Mouse (Mus musculus) lung, embryonic 15.5 days (tissue): ENCODE measurements at regions not wholly inside any gene's neighbourhood (a gene's known extent, or its start where the extent isn't known, plus 50 kb on each side); places are given as distances from the start of the nearest gene placed in this dataset.

Experiments
- ATAC-seq: fragments of 200-750 bp; cut with Nextera tagmentation; 2 replicates; pipeline ENCODE4 v1.8.0; 2017; ENCODE audit warnings: moderate number of reproducible peaks, borderline replicate concordance; ENCODE audit not compliant: low FRiP score, low TSS enrichment; ENCODE audit errors: extremely low read depth
- H3K27ac ChIP-seq: fragments of 300-500 bp; sonication (generic); 2 replicates; pipeline ENCODE4 v1.5.1; 2015; ENCODE audit warnings: moderate library complexity, mild to moderate bottlenecking, inconsistent platforms
- H3K27me3 ChIP-seq: fragments of 300-500 bp; sonication (generic); 2 replicates; pipeline ENCODE4 v1.6.1; 2015; ENCODE audit warnings: inconsistent platforms
- H3K36me3 ChIP-seq: fragments of 300-500 bp; sonication (generic); 2 replicates; pipeline ENCODE4 v1.6.1; 2015; ENCODE audit warnings: inconsistent platforms
- H3K4me1 ChIP-seq: fragments of 300-500 bp; sonication (generic); 2 replicates; pipeline ENCODE4 v1.6.1; 2015; ENCODE audit warnings: inconsistent platforms
- H3K4me2 ChIP-seq: fragments of 300-500 bp; sonication (generic); 2 replicates; pipeline ENCODE4 v1.6.1; 2015; ENCODE audit warnings: inconsistent platforms, mild to moderate bottlenecking, moderate library complexity
- H3K4me3 ChIP-seq: fragments of 300-500 bp; sonication (generic); 2 replicates; pipeline ENCODE4 v1.5.1; 2015; ENCODE audit warnings: mild to moderate bottlenecking, inconsistent platforms
- H3K9ac ChIP-seq: fragments of 300-500 bp; sonication (generic); 2 replicates; pipeline ENCODE4 v1.6.1; 2015; ENCODE audit warnings: inconsistent platforms
- H3K9me3 ChIP-seq: fragments of 300-500 bp; sonication (generic); 2 replicates; pipeline ENCODE4 v1.6.1; 2016; ENCODE audit warnings: inconsistent platforms
- WGBS: fragments of 180-500 bp; shearing (Covaris S2); methylation state at CpG from one replicate; pipeline ENCODE4 v1.1.7; 2015; 5-methylcytosine and 5-hydroxymethylcytosine counted together

GRCm38 (mm10) chr2:137446919-137447318 lies 330.5 kb upstream of the Jag1 start:
- H3K9me3 ChIP-seq = no peaks in the 10 kb centered on the region
- H3K4me2 ChIP-seq = no peak overlapping the region
- H3K4me1 ChIP-seq = no peaks in the 10 kb centered on the region
- WGBS = 72% methylated on average over 7 of the region's 7 CpGs
- H3K27me3 ChIP-seq = no peaks in the 10 kb centered on the region
- H3K27ac ChIP-seq = no peak overlapping the region
- H3K9ac ChIP-seq = no peak overlapping the region
- ATAC-seq = no peak
- no peak overlapping the region for H3K4me3 ChIP-seq
- no peaks in the 10 kb centered on the region for H3K36me3 ChIP-seq

DNA sequence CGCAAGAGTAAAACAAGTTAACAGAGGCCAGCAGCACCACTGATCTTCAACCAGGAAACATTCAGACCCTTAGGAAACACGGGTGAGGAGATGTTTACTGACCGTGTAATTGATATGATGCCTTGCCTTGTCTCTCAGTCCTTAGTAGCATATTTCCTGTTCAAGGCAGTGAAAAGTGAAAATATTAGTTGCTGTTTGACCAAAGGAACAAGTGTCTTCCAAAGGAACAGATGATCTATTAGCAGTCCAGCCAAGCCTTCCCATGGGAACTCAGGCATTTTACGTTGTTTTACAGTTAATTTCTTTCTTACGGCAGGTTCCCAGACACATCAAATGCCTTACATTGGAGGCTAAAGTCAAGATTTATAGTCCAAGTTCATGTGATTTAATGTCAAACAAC lies 321.3 kb upstream of the Jag1 start:
- no peak overlapping the region for H3K4me3 ChIP-seq
- H3K4me2 ChIP-seq = no peak overlapping the region
- H3K36me3 ChIP-seq = no peaks in the 10 kb centered on the region
- ATAC-seq = no peak
- H3K27ac ChIP-seq = no peak overlapping the region
- WGBS = 53% methylated on average over 5 of the region's 5 CpGs
- no peaks in the 10 kb centered on the region for H3K9me3 ChIP-seq
- H3K9ac ChIP-seq = no peak overlapping the region
- H3K4me1 ChIP-seq = no peaks in the 10 kb centered on the region; the same call in 1 of the 2 replicates
- H3K27me3 ChIP-seq = no peaks in the 10 kb centered on the region

DNA sequence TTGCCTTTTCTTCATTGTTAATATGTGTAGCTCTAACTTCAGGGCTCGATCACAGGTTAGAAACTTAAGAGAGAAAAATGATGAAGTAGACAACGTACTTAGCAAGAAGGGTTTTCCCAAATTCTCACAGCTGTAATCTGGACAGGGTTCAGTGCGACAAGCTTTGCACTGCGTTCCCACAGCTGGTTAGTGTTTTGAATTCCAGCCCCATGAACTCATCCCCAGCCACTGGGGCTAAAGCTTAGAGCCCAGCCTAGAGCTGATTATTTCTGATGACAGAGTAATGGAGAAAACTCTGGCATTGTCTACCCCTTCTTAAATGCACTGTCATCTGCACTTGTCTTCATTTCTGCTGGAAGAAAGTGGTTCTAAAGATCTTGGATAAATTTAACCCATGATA lies 319.7 kb upstream of the Jag1 start:
- Histone ChIP-seq H3K9ac (no peak overlapping the region), H3K4me1 (no peaks in the 10 kb centered on the region; the same call in 1 of the 2 replicates), H3K27me3 (no peaks in the 10 kb centered on the region), H3K9me3 (no peaks in the 10 kb centered on the region), H3K27ac (no peak overlapping the region), H3K36me3 (no peaks in the 10 kb centered on the region), H3K4me2 (no peak overlapping the region), H3K4me3 (no peak overlapping the region)
- 40% methylated on average over 4 of the region's 4 CpGs for WGBS
- ATAC-seq = no peak

GRCm38 (mm10) chr2:137422656-137423055 lies 306.2 kb upstream of the Jag1 start:
- H3K36me3 ChIP-seq = no peaks in the 10 kb centered on the region
- H3K9ac ChIP-seq = no peak overlapping the region
- H3K4me3 ChIP-seq = no peak overlapping the region
- 52% methylated on average over 3 of the region's 3 CpGs for WGBS
- H3K4me2 ChIP-seq = no peak overlapping the region
- no peaks in the 10 kb centered on the region for H3K4me1 ChIP-seq
- no peak overlapping the region for H3K27ac ChIP-seq
- H3K27me3 ChIP-seq = no peaks in the 10 kb centered on the region
- ATAC-seq = no peak
- H3K9me3 ChIP-seq = no peaks in the 10 kb centered on the region

DNA sequence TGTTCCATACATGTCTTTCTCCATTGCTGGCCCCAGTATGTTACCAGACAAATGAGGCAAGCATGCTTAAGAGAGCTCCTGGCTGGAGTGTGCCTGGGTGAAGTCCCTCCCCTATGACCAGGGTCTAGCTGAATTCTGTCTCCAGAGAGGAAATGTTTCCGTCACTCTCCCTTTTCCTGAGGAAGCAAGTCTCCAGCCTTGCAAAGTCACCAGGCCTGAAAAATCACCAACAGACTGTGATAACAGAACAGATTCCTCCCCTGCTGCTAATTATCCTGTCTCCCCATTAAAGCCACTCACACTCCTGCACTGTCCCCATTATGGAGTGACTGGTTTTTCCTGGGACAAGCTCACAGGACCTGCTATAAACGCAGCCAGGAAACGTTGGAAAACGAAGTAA lies 303.2 kb upstream of the Jag1 start:
- Histone ChIP-seq H3K9ac (no peak overlapping the region), H3K4me2 (no peak overlapping the region), H3K4me3 (no peak overlapping the region), H3K4me1 (no peaks in the 10 kb centered on the region), H3K27ac (0 out of 2 replicates have a peak overlapping the region, but pooled peaks have one; percentile 3), H3K27me3 (no peaks in the 10 kb centered on the region), H3K9me3 (no peaks in the 10 kb centered on the region), H3K36me3 (no peaks in the 10 kb centered on the region)
- no peak for ATAC-seq
- 35% methylated on average over 4 of the region's 4 CpGs for WGBS

DNA sequence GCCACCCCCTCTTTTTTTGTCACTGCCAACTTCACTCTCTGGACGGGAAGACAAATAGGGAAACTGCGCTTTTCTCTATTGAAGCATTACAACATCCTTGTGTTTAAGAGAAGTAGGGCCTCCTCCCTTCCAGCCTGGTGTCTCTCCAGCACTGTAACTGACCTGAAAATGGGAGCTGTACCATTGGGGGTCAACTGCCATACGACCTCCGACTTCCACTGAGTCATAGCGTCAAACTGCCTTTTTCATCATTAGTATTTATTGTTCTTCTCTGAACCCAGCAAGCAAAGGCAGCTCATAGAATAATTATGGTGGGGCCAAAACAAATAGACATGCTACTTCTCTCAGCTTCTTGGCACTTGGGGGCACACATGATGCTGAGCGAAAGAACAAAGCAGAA lies 301.2 kb upstream of the Jag1 start:
- Histone ChIP-seq H3K4me2 (no peak overlapping the region), H3K9me3 (no peaks in the 10 kb centered on the region), H3K27ac (no peak overlapping the region), H3K9ac (no peak overlapping the region), H3K36me3 (no peaks in the 10 kb centered on the region), H3K4me1 (no peaks in the 10 kb centered on the region), H3K27me3 (no peaks in the 10 kb centered on the region), H3K4me3 (no peak overlapping the region)
- ATAC-seq = no peak
- WGBS = 83% methylated on average over 6 of the region's 6 CpGs

DNA sequence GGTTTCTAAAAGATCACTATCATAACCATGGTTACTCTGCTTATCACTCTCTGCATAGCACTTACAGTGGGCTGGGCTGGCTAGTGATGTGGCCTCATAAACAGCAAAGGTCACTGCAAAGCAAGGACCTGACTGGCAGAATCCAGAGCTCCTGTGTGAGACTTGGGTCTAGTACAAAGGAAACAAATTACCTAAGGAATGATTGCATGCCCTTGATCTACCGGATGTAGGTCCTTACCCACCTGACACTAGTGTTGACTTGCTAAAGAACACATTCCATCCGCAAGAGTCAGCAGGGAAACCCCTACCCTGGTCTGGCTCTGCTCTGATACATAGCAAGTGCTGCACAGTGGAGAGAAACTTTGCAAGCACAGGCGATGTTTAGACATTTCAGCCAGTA lies 297.0 kb upstream of the Jag1 start:
- Histone ChIP-seq H3K4me2 (no peak overlapping the region), H3K9me3 (no peaks in the 10 kb centered on the region), H3K27me3 (no peaks in the 10 kb centered on the region), H3K4me3 (no peak overlapping the region), H3K9ac (no peak overlapping the region), H3K4me1 (no peaks in the 10 kb centered on the region), H3K27ac (0 out of 2 replicates have a peak overlapping the region, but pooled peaks have one; percentile 23), H3K36me3 (no peaks in the 10 kb centered on the region)
- 59% methylated on average over 3 of the region's 3 CpGs for WGBS
- peak; percentile 85 for ATAC-seq

GRCm38 (mm10) chr2:137409611-137410010 lies 293.2 kb upstream of the Jag1 start:
- no peak overlapping the region for H3K4me2 ChIP-seq
- H3K9ac ChIP-seq = no peak overlapping the region
- no peak for ATAC-seq
- H3K4me1 ChIP-seq = no peaks in the 10 kb centered on the region
- no peaks in the 10 kb centered on the region for H3K9me3 ChIP-seq
- 53% methylated on average over 2 of the region's 2 CpGs for WGBS
- H3K27me3 ChIP-seq = no peaks in the 10 kb centered on the region
- H3K36me3 ChIP-seq = no peaks in the 10 kb centered on the region
- H3K4me3 ChIP-seq = no peak overlapping the region
- no peak overlapping the region for H3K27ac ChIP-seq

GRCm38 (mm10) chr2:137408294-137408693 lies 291.9 kb upstream of the Jag1 start:
- ATAC-seq = no peak
- no peak overlapping the region for H3K4me3 ChIP-seq
- H3K4me2 ChIP-seq = no peak overlapping the region
- H3K9me3 ChIP-seq = no peaks in the 10 kb centered on the region
- H3K4me1 ChIP-seq = no peaks in the 10 kb centered on the region
- no peaks in the 10 kb centered on the region for H3K27me3 ChIP-seq
- H3K9ac ChIP-seq = no peak overlapping the region
- no peak overlapping the region for H3K27ac ChIP-seq
- 58% methylated on average over 2 of the region's 2 CpGs for WGBS
- no peaks in the 10 kb centered on the region for H3K36me3 ChIP-seq

GRCm38 (mm10) chr2:137393486-137393885 lies 277.0 kb upstream of the Jag1 start:
- H3K36me3 ChIP-seq = no peaks in the 10 kb centered on the region
- H3K4me1 ChIP-seq = no peaks in the 10 kb centered on the region
- H3K4me2 ChIP-seq = no peak overlapping the region
- H3K4me3 ChIP-seq = no peak overlapping the region
- no peak overlapping the region for H3K9ac ChIP-seq
- WGBS = 36% methylated on average over 4 of the region's 4 CpGs
- no peak overlapping the region for H3K27ac ChIP-seq
- no peaks in the 10 kb centered on the region for H3K27me3 ChIP-seq
- ATAC-seq = no peak
- H3K9me3 ChIP-seq = no peaks in the 10 kb centered on the region

DNA sequence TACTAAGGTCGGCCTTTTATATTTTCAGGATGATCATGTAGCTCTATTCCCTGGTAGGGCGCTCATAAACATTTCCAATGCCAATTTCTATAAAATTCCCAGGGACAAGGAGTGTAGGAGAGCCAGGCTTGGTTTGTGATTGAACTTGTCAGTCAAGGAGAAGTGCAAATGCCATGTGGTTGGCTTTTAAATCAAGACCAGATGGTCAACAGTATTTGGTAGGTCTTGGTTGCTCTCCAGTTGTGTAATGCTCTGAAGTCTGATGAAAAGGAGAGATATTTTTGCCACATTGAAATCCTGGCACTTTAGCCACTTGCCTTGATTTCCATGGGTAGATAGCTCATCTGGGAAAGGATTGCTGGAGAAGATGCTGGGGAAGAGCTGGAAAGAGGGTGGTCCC lies 263.4 kb upstream of the Jag1 start:
- Histone ChIP-seq H3K27ac (no peak overlapping the region), H3K9me3 (no peaks in the 10 kb centered on the region), H3K36me3 (no peaks in the 10 kb centered on the region), H3K4me3 (no peak overlapping the region), H3K4me2 (no peak overlapping the region), H3K4me1 (0 out of 2 replicates have a peak, but pooled peaks cover 3% of the 10 kb centered on the region), H3K27me3 (no peaks in the 10 kb centered on the region), H3K9ac (no peak overlapping the region)
- WGBS = 88% methylated on average over 2 of the region's 2 CpGs
- no peak for ATAC-seq

- H3K4me3 ChIP-seq = no peak overlapping the region
- H3K4me2 ChIP-seq = no peak overlapping the region
- H3K9me3 ChIP-seq = no peaks in the 10 kb centered on the region
- ATAC-seq = no peak
- H3K27me3 ChIP-seq = no peaks in the 10 kb centered on the region
- no peaks in the 10 kb centered on the region for H3K4me1 ChIP-seq
- H3K9ac ChIP-seq = no peak overlapping the region
- 49% methylated on average over 5 of the region's 5 CpGs for WGBS
- no peaks in the 10 kb centered on the region for H3K36me3 ChIP-seq
- no peak overlapping the region for H3K27ac ChIP-seq
These were observed 258.9 kb upstream of the Jag1 start for GRCm38 (mm10) chr2:137375346-137375745.

DNA sequence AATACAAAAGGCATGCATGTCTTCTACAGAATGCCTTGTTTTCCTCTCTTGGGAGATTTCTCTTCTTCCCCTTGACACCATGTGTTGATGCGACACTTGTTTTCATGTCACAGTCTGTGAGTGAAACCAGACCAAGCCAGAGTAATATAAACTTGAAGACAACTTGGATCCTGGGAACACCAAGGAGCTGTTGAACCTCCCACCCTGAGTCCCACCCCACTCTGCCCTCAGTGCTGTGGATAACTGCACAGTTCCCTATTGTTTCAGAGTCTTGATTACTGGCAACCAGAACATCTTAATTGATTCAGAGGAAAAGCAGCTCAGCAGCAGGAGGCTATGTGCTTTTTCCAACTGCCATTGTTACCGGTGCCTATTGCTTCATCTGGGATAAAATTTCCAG lies 254.6 kb upstream of the Jag1 start:
- WGBS = 82% methylated on average over 2 of the region's 2 CpGs
- no peak for ATAC-seq

More for the DNA sequence above, 254.6 kb upstream of the Jag1 start:
- no peak overlapping the region for H3K9ac ChIP-seq
- no peaks in the 10 kb centered on the region for H3K9me3 ChIP-seq
- no peak overlapping the region for H3K4me2 ChIP-seq
- H3K4me3 ChIP-seq = no peak overlapping the region
- H3K36me3 ChIP-seq = no peaks in the 10 kb centered on the region
- no peak overlapping the region for H3K27ac ChIP-seq
- H3K4me1 ChIP-seq = no peaks in the 10 kb centered on the region
- no peaks in the 10 kb centered on the region for H3K27me3 ChIP-seq
